Mouse (Mus musculus) kidney, embryonic 14.5 days (tissue): ENCODE data around the gene Cct8l1. TPM values are rescaled to one million over a fixed set of nuclear protein-coding genes. Genes with fewer than 3 reads are reported as not detected.

Experiments used
- ATAC-seq: fragments of 200-750 bp; cut with Nextera tagmentation; 2 replicates; pipeline ENCODE4 v1.8.0; 2017; ENCODE audit warnings: moderate number of reproducible peaks, mild to moderate bottlenecking, moderate TSS enrichment, moderate library complexity; ENCODE audit not compliant: low FRiP score, low TSS enrichment
- H3K27ac ChIP-seq: fragments of 300-500 bp; sonication (generic); 2 replicates; pipeline ENCODE4 v1.5.1; 2014; ENCODE audit warnings: low read depth, mild to moderate bottlenecking, low read length, moderate library complexity, mixed read lengths
- H3K27me3 ChIP-seq: fragments of 300-500 bp; sonication (generic); 2 replicates; pipeline ENCODE4 v1.6.1; 2014; ENCODE audit warnings: mild to moderate bottlenecking, low read length; ENCODE audit not compliant: control insufficient read depth, insufficient read depth
- H3K36me3 ChIP-seq: fragments of 300-500 bp; sonication (generic); 2 replicates; pipeline ENCODE4 v1.6.1; 2014; ENCODE audit warnings: low read length, mixed read lengths; ENCODE audit not compliant: control insufficient read depth, insufficient read depth
- H3K4me1 ChIP-seq: fragments of 300-500 bp; sonication (generic); 2 replicates; pipeline ENCODE4 v1.6.1; 2014; ENCODE audit warnings: low read length, mixed read lengths; ENCODE audit not compliant: control insufficient read depth, insufficient read depth
- H3K4me2 ChIP-seq: fragments of 300-500 bp; sonication (generic); replicated peaks from 2 replicates; pipeline ENCODE4 v1.6.1; 2014; ENCODE audit warnings: low read depth, mild to moderate bottlenecking, low read length
- H3K4me3 ChIP-seq: fragments of 300-500 bp; sonication (generic); 2 replicates; pipeline ENCODE4 v1.5.1; 2014; ENCODE audit warnings: mild to moderate bottlenecking, low read length
- H3K9ac ChIP-seq: fragments of 300-500 bp; sonication (generic); 2 replicates; pipeline ENCODE4 v1.6.1; 2014; ENCODE audit warnings: low read depth, mild to moderate bottlenecking, low read length, moderate library complexity
- H3K9me3 ChIP-seq: fragments of 300-500 bp; sonication (generic); 2 replicates; pipeline ENCODE4 v1.6.1; 2016; ENCODE audit warnings: low read length; ENCODE audit not compliant: control insufficient read depth
- WGBS: fragments of 180-500 bp; shearing (Covaris S2); extraction: QIAGEN DNeasy Blood & Tissue Kit; methylation state at CpG from one replicate; pipeline ENCODE4 v1.1.7; 2014; 5-methylcytosine and 5-hydroxymethylcytosine counted together
- polyA plus RNA-seq: library from polyadenylated mRNA; unstranded; fragments of >200 nt; fragmentation: Nextera tagmentation; extraction: Ambion mirVana; gene quantifications from 2 replicates; pipeline ENCODE4 v1.2.1, GENCODE M21; 2014

Gene Cct8l1
- 0.10 TPM in 1 of 2 replicates, not detected in the other for polyA plus RNA-seq

GRCm38 (mm10) chr5:25515767-25516166 is at the start of gene Cct8l1:
TSS of gene Cct8l1 (plus strand) at chr5:25516067.
- no peaks in the 10 kb centered on the region for H3K4me1 ChIP-seq
- no peak for ATAC-seq
- no peak within 1 kb of the TSS for H3K4me3 ChIP-seq
- H3K9ac ChIP-seq: no peak within 1 kb of the TSS
- H3K27ac ChIP-seq: no peak within 1 kb of the TSS
- no peaks in the 10 kb centered on the region for H3K36me3 ChIP-seq
- 92% methylated on average over 5 of the region's 5 CpGs for WGBS
- no peaks in the 10 kb centered on the region for H3K27me3 ChIP-seq
- no peak within 1 kb of the TSS for H3K4me2 ChIP-seq
- H3K9me3 ChIP-seq: no peaks in the 10 kb centered on the region

- no peaks in the 10 kb centered on the region for H3K36me3 ChIP-seq
- peak; percentile 74; the same call in 1 of the 2 replicates for ATAC-seq
- H3K4me1 ChIP-seq: no peaks in the 10 kb centered on the region
- no peaks in the 10 kb centered on the region for H3K27me3 ChIP-seq
- no peaks in the 10 kb centered on the region for H3K9me3 ChIP-seq
- peak overlapping the region; percentile 43 for H3K4me2 ChIP-seq
- no peak overlapping the region; the same call in 1 of the 2 replicates for H3K27ac ChIP-seq
- WGBS: 0% methylated on average over 6 of the region's 6 CpGs
- peak overlapping the region; percentile 52; the same call in 1 of the 2 replicates for H3K9ac ChIP-seq
- H3K4me3 ChIP-seq: peak overlapping the region; percentile 35
Observed at GRCm38 (mm10) chr5:25472070-25472469, 43.8 kb upstream of the Cct8l1 start.

- no peak overlapping the region for H3K27ac ChIP-seq
- no peak overlapping the region for H3K4me2 ChIP-seq
- H3K4me1 ChIP-seq: no peaks in the 10 kb centered on the region
- no peak overlapping the region for H3K4me3 ChIP-seq
- WGBS: 73% methylated on average over 2 of the region's 2 CpGs
- H3K27me3 ChIP-seq: no peaks in the 10 kb centered on the region
- no peaks in the 10 kb centered on the region for H3K36me3 ChIP-seq
- H3K9ac ChIP-seq: no peak overlapping the region
- no peak for ATAC-seq
- H3K9me3 ChIP-seq: no peaks in the 10 kb centered on the region
Observed at GRCm38 (mm10) chr5:25475789-25476188, 40.1 kb upstream of the Cct8l1 start.

- H3K4me1 ChIP-seq: no peaks in the 10 kb centered on the region
- H3K4me2 ChIP-seq: no peak overlapping the region
- H3K27ac ChIP-seq: no peak overlapping the region
- H3K9me3 ChIP-seq: no peaks in the 10 kb centered on the region
- H3K9ac ChIP-seq: no peak overlapping the region
- no peaks in the 10 kb centered on the region for H3K36me3 ChIP-seq
- H3K27me3 ChIP-seq: no peaks in the 10 kb centered on the region
- H3K4me3 ChIP-seq: no peak overlapping the region
- no peak for ATAC-seq
Observed at GRCm38 (mm10) chr5:25478863-25479262, 37.0 kb upstream of the Cct8l1 start.

GRCm38 (mm10) chr5:25496652-25497051 is 19.2 kb upstream of the Cct8l1 start:
- WGBS: 48% methylated on average over 2 of the region's 2 CpGs
- no peak for ATAC-seq
- peak overlapping the region; percentile 60 for H3K4me2 ChIP-seq
- no peak overlapping the region for H3K27ac ChIP-seq
- H3K4me3 ChIP-seq: peak overlapping the region; percentile 94
- no peak overlapping the region; the same call in 1 of the 2 replicates for H3K9ac ChIP-seq
- no peaks in the 10 kb centered on the region for H3K36me3 ChIP-seq
- no peaks in the 10 kb centered on the region for H3K27me3 ChIP-seq
- H3K9me3 ChIP-seq: no peaks in the 10 kb centered on the region
- H3K4me1 ChIP-seq: peaks cover 14% of the 10 kb centered on the region

GRCm38 (mm10) chr5:25497369-25497719 is 18.5 kb upstream of the Cct8l1 start:
- Histone ChIP-seq H3K4me3 (peak overlapping the region; percentile 94), H3K4me1 (peaks cover 14% of the 10 kb centered on the region), H3K36me3 (no peaks in the 10 kb centered on the region), H3K9ac (peak overlapping the region; percentile 96), H3K27ac (peak overlapping the region; percentile 98; the same call in 1 of the 2 replicates), H3K27me3 (no peaks in the 10 kb centered on the region), H3K9me3 (no peaks in the 10 kb centered on the region), H3K4me2 (peak overlapping the region; percentile 60)
- WGBS: 2% methylated on average over 10 of the region's 10 CpGs
- no peak for ATAC-seq

GRCm38 (mm10) chr5:25497720-25498345 is 18.0 kb upstream of the Cct8l1 start:
- H3K4me1 ChIP-seq: peaks cover 14% of the 10 kb centered on the region
- WGBS: under 1% methylated on average over 66 of the region's 78 CpGs
- ATAC-seq: peak; percentile 26
- no peaks in the 10 kb centered on the region for H3K27me3 ChIP-seq
- no peaks in the 10 kb centered on the region for H3K9me3 ChIP-seq
- peak overlapping the region; percentile 60 for H3K4me2 ChIP-seq
- peak overlapping the region; percentile 94 for H3K4me3 ChIP-seq
- H3K27ac ChIP-seq: peak overlapping the region; percentile 98; the same call in 1 of the 2 replicates
- no peaks in the 10 kb centered on the region for H3K36me3 ChIP-seq
- H3K9ac ChIP-seq: peak overlapping the region; percentile 96

GRCm38 (mm10) chr5:25498346-25498820 is 17.5 kb upstream of the Cct8l1 start, which contains the start of gene Kmt2c:
TSS of gene Kmt2c (minus strand) at chr5:25498783.
- H3K4me3 ChIP-seq: peak within 1 kb of the TSS; percentile 94
- peak within 1 kb of the TSS; percentile 72 for H3K4me2 ChIP-seq
- peak within 1 kb of the TSS; percentile 96 for H3K9ac ChIP-seq
- WGBS: under 1% methylated on average over 52 of the region's 54 CpGs
- H3K27ac ChIP-seq: peak within 1 kb of the TSS; percentile 99
- no peaks in the 10 kb centered on the region for H3K27me3 ChIP-seq
- no peaks in the 10 kb centered on the region for H3K9me3 ChIP-seq
- H3K4me1 ChIP-seq: peaks cover 14% of the 10 kb centered on the region
- H3K36me3 ChIP-seq: no peaks in the 10 kb centered on the region
- peak; percentile 14; the same call in 1 of the 2 replicates for ATAC-seq

GRCm38 (mm10) chr5:25498821-25499422 is 16.9 kb upstream of the Cct8l1 start:
- Histone ChIP-seq H3K4me2 (peak overlapping the region; percentile 72), H3K27me3 (no peaks in the 10 kb centered on the region), H3K4me1 (peaks cover 14% of the 10 kb centered on the region), H3K9ac (peak overlapping the region; percentile 96), H3K27ac (peak overlapping the region; percentile 99), H3K4me3 (peak overlapping the region; percentile 94), H3K9me3 (no peaks in the 10 kb centered on the region), H3K36me3 (no peaks in the 10 kb centered on the region)
- peak; percentile 91 for ATAC-seq
- under 1% methylated on average over 37 of the region's 87 CpGs for WGBS
